Mouse (Mus musculus): ENCODE data around the gene Zfp618. TPM values are rescaled to one million over a fixed set of nuclear protein-coding genes. Genes with fewer than 3 reads are reported as not detected.

Zfp618 gene
- polyA plus RNA-seq, 1 experiment from 2014 or later: 2.6 TPM

GRCm38 (mm10) chr4:63031240-63031639, 65.9 kb downstream of the Zfp618 start:
- H3K36me3 ChIP-seq (ENCODE audit: control insufficient read depth, insufficient read depth): no peaks in the 10 kb centered on the region
- no peak overlapping the region for H3K4me3 ChIP-seq (ENCODE audit: low read depth, low read length)
- 81% methylated on average over 4 of the region's 4 CpGs for WGBS
- TF ChIP-seq CTCF (IDR thresholded peaks at IDR 0.05; ENCODE audit: low read depth): no peak
- no peak overlapping the region for H3K4me2 ChIP-seq (replicated peaks; ENCODE audit: low read depth)
- H3K9ac ChIP-seq (ENCODE audit: low read depth, low read length): no peak overlapping the region
- no peak for ATAC-seq
- peaks cover 3% of the 10 kb centered on the region for H3K4me1 ChIP-seq (replicated peaks; ENCODE audit: control insufficient read depth, insufficient read depth, low read length)
- H3K27me3 ChIP-seq (replicated peaks; ENCODE audit: control insufficient read depth, insufficient read depth, low read length): no peaks in the 10 kb centered on the region
- H3K9me3 ChIP-seq (ENCODE audit: control insufficient read depth): no peaks in the 10 kb centered on the region
- H3K27ac ChIP-seq (ENCODE audit: low read depth, low read length): no peak overlapping the region

GRCm38 (mm10) chr4:63032581-63033006, 67.2 kb downstream of the Zfp618 start:
- TF ChIP-seq CTCF (IDR thresholded peaks at IDR 0.05; ENCODE audit: low read depth): no peak
- peak overlapping the region; percentile 33; the same call in 1 of the 2 replicates for H3K4me2 ChIP-seq (replicated peaks; ENCODE audit: low read depth)

GRCm38 (mm10) chr4:63033724-63034123, 68.4 kb downstream of the Zfp618 start:
- whole genome bisulfite sequencing: 52% methylated on average over 5 of the region's 5 CpGs
- Histone ChIP-seq H3K4me1 (replicated peaks; ENCODE audit: control insufficient read depth, insufficient read depth, low read length) (peaks cover 8% of the 10 kb centered on the region), H3K9ac (ENCODE audit: low read depth, low read length) (no peak overlapping the region), H3K27ac (ENCODE audit: low read depth, low read length) (no peak overlapping the region), H3K4me3 (ENCODE audit: low read depth, low read length) (no peak overlapping the region), H3K9me3 (ENCODE audit: control insufficient read depth) (no peaks in the 10 kb centered on the region), H3K4me2 (replicated peaks; ENCODE audit: low read depth) (no peak overlapping the region), H3K36me3 (ENCODE audit: control insufficient read depth, insufficient read depth) (no peaks in the 10 kb centered on the region), H3K27me3 (replicated peaks; ENCODE audit: control insufficient read depth, insufficient read depth, low read length) (no peaks in the 10 kb centered on the region)
- ATAC-seq: no peak
- no peak for TF ChIP-seq CTCF (IDR thresholded peaks at IDR 0.05; ENCODE audit: low read depth)

More at GRCm38 (mm10) chr4:63032581-63033006, 67.2 kb downstream of the Zfp618 start:
- Histone ChIP-seq H3K9ac (ENCODE audit: low read depth, low read length) (no peak overlapping the region), H3K4me3 (ENCODE audit: low read depth, low read length) (no peak overlapping the region), H3K36me3 (ENCODE audit: control insufficient read depth, insufficient read depth) (no peaks in the 10 kb centered on the region), H3K4me1 (replicated peaks; ENCODE audit: control insufficient read depth, insufficient read depth, low read length) (peaks cover 6% of the 10 kb centered on the region), H3K27ac (ENCODE audit: low read depth, low read length) (no peak overlapping the region; the same call in 1 of the 2 replicates), H3K9me3 (ENCODE audit: control insufficient read depth) (no peaks in the 10 kb centered on the region), H3K27me3 (replicated peaks; ENCODE audit: control insufficient read depth, insufficient read depth, low read length) (no peaks in the 10 kb centered on the region)
- 36% methylated on average over 9 of the region's 9 CpGs for WGBS
- ATAC-seq: peak; percentile 69

GRCm38 (mm10) chr4:63035991-63036390, 70.6 kb downstream of the Zfp618 start:
- Histone ChIP-seq H3K9me3 (ENCODE audit: control insufficient read depth) (no peaks in the 10 kb centered on the region), H3K4me2 (replicated peaks; ENCODE audit: low read depth) (no peak overlapping the region), H3K36me3 (ENCODE audit: control insufficient read depth, insufficient read depth) (no peaks in the 10 kb centered on the region), H3K9ac (ENCODE audit: low read depth, low read length) (no peak overlapping the region), H3K27ac (ENCODE audit: low read depth, low read length) (no peak overlapping the region), H3K4me3 (ENCODE audit: low read depth, low read length) (no peak overlapping the region), H3K27me3 (replicated peaks; ENCODE audit: control insufficient read depth, insufficient read depth, low read length) (no peaks in the 10 kb centered on the region), H3K4me1 (replicated peaks; ENCODE audit: control insufficient read depth, insufficient read depth, low read length) (peaks cover 8% of the 10 kb centered on the region)
- WGBS: 82% methylated on average over 7 of the region's 7 CpGs
- no peak for TF ChIP-seq CTCF (IDR thresholded peaks at IDR 0.05; ENCODE audit: low read depth)
- no peak for ATAC-seq

- no peaks in the 10 kb centered on the region for H3K27me3 ChIP-seq (replicated peaks; ENCODE audit: control insufficient read depth, insufficient read depth, low read length)
- no peak for TF ChIP-seq CTCF (IDR thresholded peaks at IDR 0.05; ENCODE audit: low read depth)
- no peaks in the 10 kb centered on the region for H3K36me3 ChIP-seq (ENCODE audit: control insufficient read depth, insufficient read depth)
- H3K9me3 ChIP-seq (ENCODE audit: control insufficient read depth): no peaks in the 10 kb centered on the region
- H3K4me2 ChIP-seq (replicated peaks; ENCODE audit: low read depth): no peak overlapping the region
- no peak overlapping the region for H3K9ac ChIP-seq (ENCODE audit: low read depth, low read length)
- H3K27ac ChIP-seq (ENCODE audit: low read depth, low read length): no peak overlapping the region
- H3K4me3 ChIP-seq (ENCODE audit: low read depth, low read length): no peak overlapping the region
- no peak for ATAC-seq
- WGBS: 83% methylated on average over 5 of the region's 5 CpGs
- H3K4me1 ChIP-seq (replicated peaks; ENCODE audit: control insufficient read depth, insufficient read depth, low read length): peaks cover 8% of the 10 kb centered on the region
These were observed 71.4 kb downstream of the Zfp618 start for GRCm38 (mm10) chr4:63036790-63037189.

GRCm38 (mm10) chr4:63037555-63037954, 72.2 kb downstream of the Zfp618 start:
- no peak for TF ChIP-seq CTCF (IDR thresholded peaks at IDR 0.05; ENCODE audit: low read depth)
- ATAC-seq: peak; percentile 87
- H3K4me3 ChIP-seq (ENCODE audit: low read depth, low read length): no peak overlapping the region
- peaks cover 4% of the 10 kb centered on the region; the same call in 1 of the 2 replicates for H3K4me1 ChIP-seq (replicated peaks; ENCODE audit: control insufficient read depth, insufficient read depth, low read length)
- no peak overlapping the region for H3K4me2 ChIP-seq (replicated peaks; ENCODE audit: low read depth)
- no peaks in the 10 kb centered on the region for H3K36me3 ChIP-seq (ENCODE audit: control insufficient read depth, insufficient read depth)
- no peaks in the 10 kb centered on the region for H3K27me3 ChIP-seq (replicated peaks; ENCODE audit: control insufficient read depth, insufficient read depth, low read length)
- H3K9me3 ChIP-seq (ENCODE audit: control insufficient read depth): no peaks in the 10 kb centered on the region
- H3K27ac ChIP-seq (ENCODE audit: low read depth, low read length): peak overlapping the region; percentile 83
- H3K9ac ChIP-seq (ENCODE audit: low read depth, low read length): no peak overlapping the region
- WGBS: 20% methylated on average over 4 of the region's 4 CpGs

GRCm38 (mm10) chr4:63038265-63038664, 72.9 kb downstream of the Zfp618 start:
- Histone ChIP-seq H3K9ac (ENCODE audit: low read depth, low read length) (no peak overlapping the region), H3K27me3 (replicated peaks; ENCODE audit: control insufficient read depth, insufficient read depth, low read length) (no peaks in the 10 kb centered on the region), H3K4me2 (replicated peaks; ENCODE audit: low read depth) (no peak overlapping the region), H3K27ac (ENCODE audit: low read depth, low read length) (peak overlapping the region; percentile 83), H3K9me3 (ENCODE audit: control insufficient read depth) (no peaks in the 10 kb centered on the region), H3K36me3 (ENCODE audit: control insufficient read depth, insufficient read depth) (no peaks in the 10 kb centered on the region), H3K4me3 (ENCODE audit: low read depth, low read length) (no peak overlapping the region), H3K4me1 (replicated peaks; ENCODE audit: control insufficient read depth, insufficient read depth, low read length) (peaks cover 4% of the 10 kb centered on the region; the same call in 1 of the 2 replicates)
- WGBS: 33% methylated on average over 2 of the region's 2 CpGs
- peak; percentile 30; the same call in 1 of the 2 replicates for ATAC-seq
- no peak for TF ChIP-seq CTCF (IDR thresholded peaks at IDR 0.05; ENCODE audit: low read depth)

Measured in intestine, postnatal 0 days (tissue).